Comparison of ENCODE assay signal across 10 mouse cellular contexts in the genomic region with DNA sequence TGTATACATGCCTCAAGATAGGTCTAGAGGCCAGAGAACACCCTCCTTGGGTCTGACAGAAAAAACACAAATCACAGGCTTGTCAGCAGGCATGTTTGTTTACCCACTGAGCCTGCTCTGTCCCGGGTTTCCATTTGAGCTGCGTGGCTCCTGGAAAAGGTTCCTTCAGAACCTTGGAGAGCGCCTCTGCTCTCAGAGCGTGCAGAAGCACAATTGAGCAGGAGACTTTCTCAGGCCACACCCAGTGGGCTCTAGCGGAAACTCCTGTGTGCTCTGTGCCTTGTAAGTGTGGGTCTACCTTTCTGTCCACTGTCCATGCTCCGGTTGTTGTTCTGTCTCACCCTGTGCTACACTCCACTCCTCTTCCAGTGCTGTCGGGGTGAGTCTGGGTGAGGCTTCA. TPM values are rescaled to one million over a fixed set of nuclear protein-coding genes. Genes with fewer than 3 reads are reported as not detected.
DNase-seq lines count a peak whose midpoint lies in the region; ATAC-seq and TF ChIP-seq lines count a peak whose summit lies in the region.
"Had no signal": no experiment of that assay in that cellular context is flagged by ENCODE, and none has a peak within 500 bp of the region (broad histone marks: within the 10 kb centered on the region; RNA-seq: fewer than 3 reads in every experiment).

No protein-coding gene starts in this region.

- no peak overlapping the region for H3K4me2 ChIP-seq in hindbrain, embryonic 14.5 days (replicated peaks)
- H3K4me2 ChIP-seq in hindbrain, embryonic 16.5 days (ENCODE audit: low read length) = no peak overlapping the region
- no peak overlapping the region for H3K4me2 ChIP-seq in midbrain, postnatal 0 days (ENCODE audit: low read depth, low read length, poor library complexity, severe bottlenecking)
- H3K4me2 ChIP-seq: liver, embryonic 13.5 days; stomach, embryonic 15.5 days had no signal

- ATAC-seq in hindbrain, embryonic 14.5 days (ENCODE audit: low FRiP score) = no peak
- no peak for ATAC-seq in hindbrain, embryonic 16.5 days
- ATAC-seq in midbrain, postnatal 0 days (ENCODE audit: low FRiP score) = no peak
- ATAC-seq in monocyte, adult 5-6 weeks (replicated peaks; ENCODE audit: insufficient number of reproducible peaks, low FRiP score, low TSS enrichment, poor library complexity, severe bottlenecking) = no peak

- peaks cover 20% of the 10 kb centered on the region for H3K4me1 ChIP-seq in hindbrain, embryonic 14.5 days (replicated peaks; ENCODE audit: control insufficient read depth, insufficient read depth, low read length)
- peaks cover 15% of the 10 kb centered on the region for H3K4me1 ChIP-seq in hindbrain, embryonic 16.5 days (ENCODE audit: control insufficient read depth, insufficient read depth, low read depth, low read length)
- H3K4me1 ChIP-seq in midbrain, postnatal 0 days (ENCODE audit: insufficient read depth, low read length) = peaks cover 19% of the 10 kb centered on the region
- H3K4me1 ChIP-seq: liver, embryonic 13.5 days; stomach, embryonic 15.5 days had no signal

- H3K27me3 ChIP-seq in hindbrain, embryonic 14.5 days (ENCODE audit: control insufficient read depth, insufficient read depth, low read length) = no peaks in the 10 kb centered on the region
- no peaks in the 10 kb centered on the region; the same call in 1 of the 2 replicates for H3K27me3 ChIP-seq in hindbrain, embryonic 16.5 days (replicated peaks; ENCODE audit: control insufficient read depth, insufficient read depth, low read length)
- H3K27me3 ChIP-seq in midbrain, postnatal 0 days (ENCODE audit: insufficient read depth, low read length) = no peaks in the 10 kb centered on the region

- H3K27ac ChIP-seq in hindbrain, embryonic 14.5 days = no peak overlapping the region
- no peak overlapping the region for H3K27ac ChIP-seq in hindbrain, embryonic 16.5 days (ENCODE audit: low read depth, low read length)
- H3K27ac ChIP-seq in midbrain, postnatal 0 days (ENCODE audit: low read depth, low read length) = no peak overlapping the region
- H3K27ac ChIP-seq: liver, embryonic 13.5 days; stomach, embryonic 15.5 days had no signal

- WGBS in hindbrain, embryonic 14.5 days = 14% methylated on average over 7 of the region's 7 CpGs
- WGBS in hindbrain, embryonic 16.5 days = 18% methylated on average over 7 of the region's 7 CpGs
- WGBS in midbrain, postnatal 0 days = 23% methylated on average over 7 of the region's 7 CpGs

- H3K9me3 ChIP-seq in hindbrain, embryonic 14.5 days (ENCODE audit: control insufficient read depth, low read length) = no peaks in the 10 kb centered on the region
- no peaks in the 10 kb centered on the region for H3K9me3 ChIP-seq in hindbrain, embryonic 16.5 days (ENCODE audit: control insufficient read depth, low read length)
- no peaks in the 10 kb centered on the region for H3K9me3 ChIP-seq in midbrain, postnatal 0 days (ENCODE audit: low read length)
- H3K9me3 ChIP-seq: liver, embryonic 13.5 days; stomach, embryonic 15.5 days had no signal

- DNase-seq in hindbrain, embryonic 14.5 days (ENCODE audit: low spot score) = peak; percentile 58
- DNase-seq in NIH3T3 (ENCODE audit: low read depth) = peak; percentile 86
- peak; percentile 63 for DNase-seq in embryo, embryonic 9.5 days (ENCODE audit: extremely low spot score)
- peak; percentile 58 for DNase-seq in lung, postnatal 14 days
- DNase-seq in left cerebral cortex, postnatal 14 days (ENCODE audit: low spot score in 2 of 2) = no peak
- DNase-seq in midbrain, postnatal 0 days (ENCODE audit: low spot score) = no peak
- DNase-seq: liver, embryonic 13.5 days had no signal

- H3K36me3 ChIP-seq in hindbrain, embryonic 14.5 days (replicated peaks; ENCODE audit: control insufficient read depth, insufficient read depth) = no peaks in the 10 kb centered on the region
- no peaks in the 10 kb centered on the region for H3K36me3 ChIP-seq in hindbrain, embryonic 16.5 days (ENCODE audit: control insufficient read depth, insufficient read depth, low read length)
- H3K36me3 ChIP-seq in midbrain, postnatal 0 days (ENCODE audit: insufficient read depth, low read length) = 0 out of 2 replicates have a peak, but pooled peaks cover 4% of the 10 kb centered on the region
- H3K36me3 ChIP-seq: liver, embryonic 13.5 days; stomach, embryonic 15.5 days had no signal

- no peak for TF ChIP-seq CTCF in midbrain, postnatal 0 days (IDR thresholded peaks at IDR 0.05)

- H3K4me3 ChIP-seq in hindbrain, embryonic 14.5 days (replicated peaks; ENCODE audit: low read length) = no peak overlapping the region
- no peak overlapping the region for H3K4me3 ChIP-seq in hindbrain, embryonic 16.5 days (ENCODE audit: low read length)
- no peak overlapping the region for H3K4me3 ChIP-seq in midbrain, postnatal 0 days (ENCODE audit: low read depth, low read length)
- H3K4me3 ChIP-seq: liver, embryonic 13.5 days; stomach, embryonic 15.5 days had no signal

- intact Hi-C loops in left cerebral cortex, postnatal 14 days (cut with DNase I) = no loop called here

- H3K9ac ChIP-seq in hindbrain, embryonic 14.5 days = no peak overlapping the region
- H3K9ac ChIP-seq in hindbrain, embryonic 16.5 days (ENCODE audit: low read depth, low read length) = no peak overlapping the region
- H3K9ac ChIP-seq in midbrain, postnatal 0 days (replicated peaks; ENCODE audit: low read length, poor library complexity, severe bottlenecking) = no peak overlapping the region
- H3K9ac ChIP-seq: liver, embryonic 13.5 days; stomach, embryonic 15.5 days had no signal

RNA-seq across cellular contexts. Expression of a gene that starts 6.8 kb away (rescaled TPM):
- polyA plus RNA-seq in hindbrain, embryonic 14.5 days (2014; fragmentation: Nextera tagmentation; extraction: Ambion mirVana) = 90.1 and 93.1 TPM in 2 replicates
- polyA plus RNA-seq in hindbrain, embryonic 16.5 days (2015; fragmentation: Nextera tagmentation; extraction: Ambion mirVana) = 106 and 118 TPM in 2 replicates
- total RNA-seq in left cerebral cortex, postnatal 14 days (2021) = 100 to 1,000 TPM; 187 to 192 TPM
- 63.2 and 70.2 TPM in 2 replicates for total RNA-seq in midbrain, postnatal 0 days (2014; rRNA removed)
- polyA plus RNA-seq in midbrain, postnatal 0 days (2015; fragmentation: Nextera tagmentation; extraction: Ambion mirVana) = 109 and 110 TPM in 2 replicates
- total RNA-seq in monocyte, adult 5-6 weeks (2017) = not detected in 3 replicates

Comparison
In these comparisons a context has a peak if more than half of its experiments do, and no peak if none do; other contexts are left out.
1. DNase-seq: peak in hindbrain, embryonic 14.5 days (single experiment), NIH3T3 (single experiment), embryo, embryonic 9.5 days (single experiment) and lung, postnatal 14 days (single experiment); none in left cerebral cortex, postnatal 14 days (0 of 2) and midbrain, postnatal 0 days (single experiment).
2. RNA of a gene that starts 6.8 kb away (total RNA-seq): 187 to 192 TPM in left cerebral cortex, postnatal 14 days and 63.2 to 70.2 TPM in midbrain, postnatal 0 days; not detected in monocyte, adult 5-6 weeks; every median in the first group is over 10 times any median in the second.